Mouse (Mus musculus) gastrocnemius, adult 18-20 months (tissue): ENCODE results near the gene Tedc2. TPM values are rescaled to one million over a fixed set of nuclear protein-coding genes. Genes with fewer than 3 reads are reported as not detected.

Experiments used
- DNase-seq: peaks from one replicate; pipeline ENCODE4 v3.0.0; 2021; ENCODE audit warnings: low spot score
- microRNA-seq: library from miRNA; unstranded; fragments of <30 nt; microRNA quantifications from one replicate; pipeline ENCODE4 v1.2.0, GENCODE M21; 2021
- total RNA-seq, 2 experiments: library from RNA; stranded (reverse); gene quantifications; 2 replicates each; pipeline ENCODE4 v1.2.3; 2021

The Tedc2 gene
- total RNA-seq, 2 experiments from 2014 or later, result 1.2 to 1.5 TPM

DNA sequence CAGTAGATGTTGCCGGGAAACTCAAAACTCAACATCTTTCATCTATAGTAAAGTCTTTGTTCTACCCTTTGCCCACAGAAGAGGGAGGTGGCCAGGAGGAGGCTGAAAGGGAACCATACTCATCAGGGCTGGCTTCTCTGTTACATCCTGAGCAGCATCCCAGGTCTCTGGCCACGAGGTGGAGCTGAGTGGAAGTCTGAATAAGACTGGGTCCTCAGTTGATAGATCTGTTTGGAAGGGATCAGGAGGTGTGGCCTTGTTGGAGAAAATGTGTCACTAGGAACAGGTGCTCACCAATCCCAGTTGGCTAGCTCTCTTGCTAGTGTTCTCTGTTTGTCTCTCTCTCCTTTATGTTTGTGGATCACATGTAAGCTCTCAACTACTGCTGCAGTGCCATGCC is 25.3 kb downstream of the Tedc2 start:
- DNase-seq, result no peak

- DNase-seq, result no peak
Measured at GRCm38 (mm10) chr17:24193769-24194168, 26.9 kb downstream of the Tedc2 start.

DNA sequence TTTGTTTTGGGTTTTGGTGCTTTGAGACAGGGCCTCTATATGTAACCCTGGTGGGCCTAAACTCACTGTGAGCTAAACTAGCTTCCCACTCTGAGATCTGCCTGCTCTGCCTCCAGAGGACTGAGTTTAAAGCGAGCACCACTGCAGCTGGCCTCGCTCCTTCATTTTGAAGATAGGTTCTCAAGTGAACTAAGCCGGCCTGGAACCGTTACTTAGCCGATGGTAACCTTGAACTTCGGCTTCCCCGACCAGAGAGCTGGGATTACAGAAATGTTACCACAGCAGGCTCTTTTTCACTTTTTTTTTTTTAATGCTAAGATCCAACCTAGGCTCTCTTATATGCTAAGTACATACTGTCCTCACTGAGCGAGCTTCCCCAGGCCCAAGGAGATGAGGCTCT is 27.4 kb downstream of the Tedc2 start:
- no peak for DNase-seq

DNA sequence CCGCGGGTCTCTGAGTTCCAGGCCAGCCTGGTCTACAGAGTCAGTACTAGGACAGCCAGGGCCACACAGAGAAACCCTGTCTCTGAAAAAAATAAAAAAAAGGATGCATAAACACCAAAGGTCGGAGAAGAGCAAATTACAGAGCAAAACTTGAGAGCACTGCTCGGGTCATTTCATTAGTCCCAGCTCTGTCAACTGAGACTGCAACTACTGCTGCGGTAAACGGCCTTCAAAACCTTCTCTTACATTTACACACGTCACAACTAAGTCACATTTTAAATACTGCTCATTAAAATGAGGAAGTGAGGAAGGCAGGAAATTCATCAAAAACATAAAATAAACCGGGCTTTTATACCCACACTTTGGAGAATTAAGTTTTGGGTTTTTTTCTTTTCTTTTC is 27.8 kb downstream of the Tedc2 start:
- no peak for DNase-seq

- DNase-seq, result peak; percentile 60
Measured at GRCm38 (mm10) chr17:24191481-24191880, 29.2 kb downstream of the Tedc2 start.

DNA sequence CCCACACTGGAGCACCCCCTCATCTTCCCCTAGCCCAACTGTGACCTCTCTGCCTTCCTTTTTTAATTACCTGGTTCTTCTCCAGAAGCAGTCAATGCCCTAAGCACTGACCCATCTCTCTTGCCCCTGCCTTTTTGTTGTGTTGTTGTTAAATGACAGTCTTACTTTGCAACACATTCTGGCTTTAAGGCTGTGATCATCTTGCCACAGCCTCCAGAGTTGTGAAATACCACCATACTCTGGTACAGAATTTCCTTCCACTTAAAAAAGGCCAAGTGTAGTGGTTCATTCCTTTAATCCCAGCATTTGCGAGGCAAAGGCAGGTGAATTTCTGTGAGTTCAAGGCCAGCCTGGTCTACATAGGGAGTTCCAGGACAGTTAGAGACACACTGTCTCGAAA is 29.7 kb downstream of the Tedc2 start:
- DNase-seq, result no peak

GRCm38 (mm10) chr17:24174259-24174658 is 46.4 kb downstream of the Tedc2 start:
- DNase-seq, result no peak

- DNase-seq, result peak; percentile 78
Measured at GRCm38 (mm10) chr17:24173423-24173822, 47.2 kb downstream of the Tedc2 start.

DNA sequence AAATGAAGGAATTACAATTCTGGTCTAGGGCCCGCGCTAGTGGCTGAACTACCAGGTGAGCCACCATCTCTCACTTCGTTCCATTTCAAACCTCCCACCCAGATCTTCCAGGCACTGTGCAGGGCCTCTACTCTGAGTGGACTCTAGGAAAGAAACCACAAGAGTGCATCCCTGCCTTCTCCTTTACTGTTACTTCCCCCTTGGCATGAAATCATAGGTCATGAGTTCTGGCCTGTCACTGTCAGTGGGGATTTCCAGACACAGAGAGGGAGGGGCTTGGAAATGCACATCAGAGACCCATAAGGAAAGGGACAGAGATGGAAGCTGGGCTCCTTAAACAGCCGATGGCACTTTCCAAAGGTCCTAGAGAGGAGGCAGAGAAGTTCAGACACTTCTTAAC is 48.9 kb downstream of the Tedc2 start:
- no peak for DNase-seq

- no peak for DNase-seq
Measured at GRCm38 (mm10) chr17:24170729-24171128, 49.9 kb downstream of the Tedc2 start.

GRCm38 (mm10) chr17:24170125-24170524 is 50.5 kb downstream of the Tedc2 start:
- DNase-seq, result no peak

- DNase-seq, result peak; percentile 95
Measured at GRCm38 (mm10) chr17:24169317-24170065, 51.2 kb downstream of the Tedc2 start, which contains the start of gene Atp6v0c. Gene Atp6v0c, minus strand, starts transcription at chr17:24169702.

- peak; percentile 49 for DNase-seq
Measured at GRCm38 (mm10) chr17:24168590-24169277, 51.9 kb downstream of the Tedc2 start.

- DNase-seq, result no peak
Measured at GRCm38 (mm10) chr17:24167891-24168505, 52.7 kb downstream of the Tedc2 start.

DNA sequence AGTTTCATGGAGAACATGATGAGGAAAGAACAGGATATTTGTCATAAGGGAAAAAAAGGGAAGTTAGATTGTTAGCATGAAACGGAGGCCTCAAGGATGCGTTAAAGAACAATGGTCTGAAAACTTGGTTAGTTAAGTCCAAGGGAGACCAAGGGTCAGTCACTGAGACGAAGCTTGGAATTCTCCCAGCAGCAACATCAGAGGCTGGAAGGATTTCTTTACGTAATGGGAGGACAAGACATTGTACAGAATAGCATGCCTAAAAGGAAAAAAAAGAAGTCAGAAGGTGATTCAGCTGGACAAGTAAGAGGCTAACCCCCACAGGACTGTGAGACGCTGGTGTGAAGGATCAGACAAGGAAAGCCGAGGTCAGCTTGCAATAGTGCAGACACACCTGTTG is 53.5 kb downstream of the Tedc2 start:
- DNase-seq, result no peak

Small RNAs within 50 kb of the gene (microRNA-seq; reads per million reads assigned to microRNA genes)
- gene Mir5134 (not detected), gene Mir6965 (not detected)

Other genes starting within 250 kb of the Tedc2 start
- gene Prss30, start 240.3 kb downstream of the Tedc2 start, total RNA-seq, result not detected
- not detected for gene Prss22, start 222.8 kb downstream of the Tedc2 start, total RNA-seq
- gene Prss27, start 182.7 kb downstream of the Tedc2 start, total RNA-seq, result not detected
- gene Kctd5, start 147.4 kb downstream of the Tedc2 start, total RNA-seq, result 1 to 10 TPM; 6.1 to 7.8 TPM
- gene Pdpk1, start 69.9 kb downstream of the Tedc2 start, total RNA-seq, result 10 to 100 TPM; 31.2 to 40.1 TPM
- 1 to 10 TPM; 9.1 to 9.2 TPM for gene Amdhd2, start 57.1 kb downstream of the Tedc2 start, total RNA-seq
- gene Atp6v0c, start 51.1 kb downstream of the Tedc2 start, total RNA-seq, result 100 to 1,000 TPM; 151 to 164 TPM
- gene Tbc1d24, start 15.3 kb downstream of the Tedc2 start, total RNA-seq, result 1 to 10 TPM; 4.2 to 5.5 TPM
- gene Ntn3, start 11.3 kb downstream of the Tedc2 start, total RNA-seq, result under 1 TPM; 0.21 to 0.31 TPM
- under 1 TPM; 0.25 to 0.50 TPM for gene Ccnf, start 30.6 kb upstream of the Tedc2 start, total RNA-seq
- gene Abca17, start 130.2 kb upstream of the Tedc2 start, total RNA-seq, result not detected
- gene Abca3, start 131.1 kb upstream of the Tedc2 start, total RNA-seq, result 1 to 10 TPM; 6.9 to 7.1 TPM
- gene Rnps1, start 193.7 kb upstream of the Tedc2 start, total RNA-seq, result 10 to 100 TPM; 52.1 to 57.5 TPM
- gene Eci1, start 205.8 kb upstream of the Tedc2 start, total RNA-seq, result 100 to 1,000 TPM; 158 to 163 TPM
- gene Dnase1l2, start 222.3 kb upstream of the Tedc2 start, total RNA-seq, result 1 to 10 TPM; 1.0 to 1.3 TPM
- 10 to 100 TPM; 10.8 TPM for gene E4f1, start 249.5 kb upstream of the Tedc2 start, total RNA-seq
- 10 to 100 TPM; 47.6 to 52.1 TPM for gene Pgp, start 249.5 kb upstream of the Tedc2 start, total RNA-seq